10 mouse cellular contexts compared by ENCODE assay signal in genomic region chr3:38312121-38312520, GRCm38 (mm10).
DNase-seq lines count a peak whose midpoint lies in the region; ATAC-seq and TF ChIP-seq lines count a peak whose summit lies in the region.
"Had no signal": no experiment of that assay in that cellular context is flagged by ENCODE, and none has a peak within 500 bp of the region (broad histone marks: within the 10 kb centered on the region; RNA-seq: fewer than 3 reads in every experiment).

No protein-coding gene starts in this region.

- ATAC-seq in hindbrain, postnatal 0 days, result no peak
- no peak for ATAC-seq in hindbrain, embryonic 13.5 days (ENCODE audit: low FRiP score)
- ATAC-seq in heart, embryonic 12.5 days (ENCODE audit: insufficient number of reproducible peaks, low FRiP score), result peak; percentile 80

- H3K9me3 ChIP-seq in hindbrain, postnatal 0 days (ENCODE audit: low read length), result no peaks in the 10 kb centered on the region
- no peaks in the 10 kb centered on the region for H3K9me3 ChIP-seq in hindbrain, embryonic 13.5 days
- no peaks in the 10 kb centered on the region for H3K9me3 ChIP-seq in heart, embryonic 12.5 days (replicated peaks)
- H3K9me3 ChIP-seq: embryonic facial prominence, embryonic 12.5 days; megakaryocyte, embryonic 14.5 days had no signal

- WGBS in hindbrain, postnatal 0 days, result 46% methylated on average over 3 of the region's 3 CpGs
- WGBS in hindbrain, embryonic 13.5 days, result 66% methylated on average over 3 of the region's 3 CpGs
- WGBS in heart, embryonic 12.5 days, result 18% methylated on average over 3 of the region's 3 CpGs

- H3K4me2 ChIP-seq in hindbrain, postnatal 0 days (ENCODE audit: low read depth, low read length), result no peak overlapping the region
- H3K4me2 ChIP-seq in hindbrain, embryonic 13.5 days, result no peak overlapping the region
- H3K4me2 ChIP-seq in heart, embryonic 12.5 days, result no peak overlapping the region
- H3K4me2 ChIP-seq: embryonic facial prominence, embryonic 12.5 days had no signal

- no peak overlapping the region for H3K4me3 ChIP-seq in hindbrain, postnatal 0 days (ENCODE audit: low read length)
- H3K4me3 ChIP-seq in hindbrain, embryonic 13.5 days, result no peak overlapping the region
- no peak overlapping the region for H3K4me3 ChIP-seq in heart, embryonic 12.5 days
- H3K4me3 ChIP-seq: embryonic facial prominence, embryonic 12.5 days; megakaryocyte, embryonic 14.5 days had no signal

- TF ChIP-seq CTCF in hindbrain, postnatal 0 days (IDR thresholded peaks at IDR 0.05; ENCODE audit: low read depth), result no peak

- H3K9ac ChIP-seq in hindbrain, postnatal 0 days (replicated peaks; ENCODE audit: low read length), result no peak overlapping the region
- H3K9ac ChIP-seq in hindbrain, embryonic 13.5 days, result no peak overlapping the region
- no peak overlapping the region for H3K9ac ChIP-seq in heart, embryonic 12.5 days
- H3K9ac ChIP-seq: embryonic facial prominence, embryonic 12.5 days had no signal

- H3K27ac ChIP-seq in hindbrain, postnatal 0 days, result no peak overlapping the region
- H3K27ac ChIP-seq in hindbrain, embryonic 13.5 days, result no peak overlapping the region
- peak overlapping the region; percentile 77 for H3K27ac ChIP-seq in heart, embryonic 12.5 days (ENCODE audit: poor library complexity, severe bottlenecking)
- H3K27ac ChIP-seq: embryonic facial prominence, embryonic 12.5 days had no signal

- DNase-seq in hindbrain, postnatal 0 days (ENCODE audit: low spot score), result peak; percentile 14
- peak; percentile 16 to 28 for DNase-seq in kidney, adult 8-10 months
- DNase-seq in lung, postnatal 14 days, result peak; percentile 21
- no peak for DNase-seq in left cerebral cortex, adult 11 months (ENCODE audit: low spot score)
- no peak for DNase-seq in thymus, adult 18-20 months
- DNase-seq: gastrocnemius, postnatal 25 days had no signal

- H3K36me3 ChIP-seq in hindbrain, postnatal 0 days (ENCODE audit: insufficient read depth, low read length), result no peaks in the 10 kb centered on the region
- no peaks in the 10 kb centered on the region for H3K36me3 ChIP-seq in hindbrain, embryonic 13.5 days
- H3K36me3 ChIP-seq in heart, embryonic 12.5 days, result no peaks in the 10 kb centered on the region
- H3K36me3 ChIP-seq: embryonic facial prominence, embryonic 12.5 days had no signal

- H3K27me3 ChIP-seq in hindbrain, postnatal 0 days (ENCODE audit: insufficient read depth, low read length), result no peaks in the 10 kb centered on the region
- no peaks in the 10 kb centered on the region for H3K27me3 ChIP-seq in hindbrain, embryonic 13.5 days
- H3K27me3 ChIP-seq in heart, embryonic 12.5 days (replicated peaks), result no peaks in the 10 kb centered on the region
- H3K27me3 ChIP-seq: embryonic facial prominence, embryonic 12.5 days had no signal

- no peaks in the 10 kb centered on the region for H3K4me1 ChIP-seq in hindbrain, postnatal 0 days (ENCODE audit: insufficient read depth, low read length)
- no peaks in the 10 kb centered on the region for H3K4me1 ChIP-seq in hindbrain, embryonic 13.5 days (replicated peaks)
- peaks cover 13% of the 10 kb centered on the region for H3K4me1 ChIP-seq in heart, embryonic 12.5 days (replicated peaks)
- H3K4me1 ChIP-seq: embryonic facial prominence, embryonic 12.5 days had no signal

Comparison
In these comparisons a context has a peak if more than half of its experiments do, and no peak if none do; other contexts are left out.
1. DNase-seq: peak in hindbrain, postnatal 0 days (single experiment), kidney, adult 8-10 months (2 of 2) and lung, postnatal 14 days (single experiment); none in left cerebral cortex, adult 11 months (single experiment) and thymus, adult 18-20 months (0 of 2).